Mouse (Mus musculus): ENCODE measurements around the gene Lefty2.

Gene Lefty2

GRCm38 (mm10) chr1:180883731-180884130 is 9.2 kb upstream of the Lefty2 start:
- TF ChIP-seq GATA4 (IDR thresholded peaks at IDR 0.05; ENCODE audit: insufficient replicate concordance, low read length): no peak

GRCm38 (mm10) chr1:180884484-180884883 is 8.4 kb upstream of the Lefty2 start:
- TF ChIP-seq GATA4 (IDR thresholded peaks at IDR 0.05; ENCODE audit: insufficient replicate concordance, low read length): no peak

GRCm38 (mm10) chr1:180888556-180889042 is 4.3 kb upstream of the Lefty2 start:
- no peak for TF ChIP-seq GATA4 (IDR thresholded peaks at IDR 0.05; ENCODE audit: insufficient replicate concordance, low read length)

- TF ChIP-seq GATA4 (IDR thresholded peaks at IDR 0.05; ENCODE audit: insufficient replicate concordance, low read length): no peak
Measured at GRCm38 (mm10) chr1:180889172-180889571, 3.7 kb upstream of the Lefty2 start.

GRCm38 (mm10) chr1:180889841-180890240 is 3.1 kb upstream of the Lefty2 start:
- no peak for TF ChIP-seq GATA4 (IDR thresholded peaks at IDR 0.05; ENCODE audit: insufficient replicate concordance, low read length)

GRCm38 (mm10) chr1:180901107-180901506 is 8.2 kb downstream of the Lefty2 start:
- no peak for TF ChIP-seq GATA4 (IDR thresholded peaks at IDR 0.05; ENCODE audit: insufficient replicate concordance, low read length)

GRCm38 (mm10) chr1:180902915-180903314 is 10.0 kb downstream of the Lefty2 start:
- TF ChIP-seq GATA4 (IDR thresholded peaks at IDR 0.05; ENCODE audit: insufficient replicate concordance, low read length): no peak

GRCm38 (mm10) chr1:180903666-180904038 is 10.7 kb downstream of the Lefty2 start:
- TF ChIP-seq GATA4 (IDR thresholded peaks at IDR 0.05; ENCODE audit: insufficient replicate concordance, low read length): no peak

- TF ChIP-seq GATA4 (IDR thresholded peaks at IDR 0.05; ENCODE audit: insufficient replicate concordance, low read length): no peak; the same call in 1 of the 2 replicates
Measured at GRCm38 (mm10) chr1:180904039-180904814, 11.3 kb downstream of the Lefty2 start, which contains the start of gene Pycr2. Gene Pycr2 (plus strand): TSS chr1:180904293.

GRCm38 (mm10) chr1:180904815-180905080 is 11.8 kb downstream of the Lefty2 start:
- no peak for TF ChIP-seq GATA4 (IDR thresholded peaks at IDR 0.05; ENCODE audit: insufficient replicate concordance, low read length)

GRCm38 (mm10) chr1:180905307-180905706 is 12.4 kb downstream of the Lefty2 start:
- TF ChIP-seq GATA4 (IDR thresholded peaks at IDR 0.05; ENCODE audit: insufficient replicate concordance, low read length): no peak

GRCm38 (mm10) chr1:180905876-180906275 is 13.0 kb downstream of the Lefty2 start:
- TF ChIP-seq GATA4 (IDR thresholded peaks at IDR 0.05; ENCODE audit: insufficient replicate concordance, low read length): no peak

- no peak for TF ChIP-seq GATA4 (IDR thresholded peaks at IDR 0.05; ENCODE audit: insufficient replicate concordance, low read length)
Measured at GRCm38 (mm10) chr1:180906461-180907147, 13.7 kb downstream of the Lefty2 start.

- TF ChIP-seq GATA4 (IDR thresholded peaks at IDR 0.05; ENCODE audit: insufficient replicate concordance, low read length): no peak
Measured at GRCm38 (mm10) chr1:180911138-180911537, 18.2 kb downstream of the Lefty2 start.

- TF ChIP-seq GATA4 (IDR thresholded peaks at IDR 0.05; ENCODE audit: insufficient replicate concordance, low read length): no peak
Measured at GRCm38 (mm10) chr1:180911653-180912287, 18.9 kb downstream of the Lefty2 start.

- no peak for TF ChIP-seq GATA4 (IDR thresholded peaks at IDR 0.05; ENCODE audit: insufficient replicate concordance, low read length)
Measured at GRCm38 (mm10) chr1:180912792-180913191, 19.9 kb downstream of the Lefty2 start.
